Mouse (Mus musculus) frontal cortex, postnatal 10 days (tissue): ENCODE measurements around the gene Srebf2.

Experiments
- DNase-seq, 2 experiments: peaks; one replicate each; pipeline ENCODE4 v3.0.0; 2022; ENCODE audit warnings: low spot score in 2 of 2, mixed read lengths in 1 of 2

The Srebf2 gene

DNA sequence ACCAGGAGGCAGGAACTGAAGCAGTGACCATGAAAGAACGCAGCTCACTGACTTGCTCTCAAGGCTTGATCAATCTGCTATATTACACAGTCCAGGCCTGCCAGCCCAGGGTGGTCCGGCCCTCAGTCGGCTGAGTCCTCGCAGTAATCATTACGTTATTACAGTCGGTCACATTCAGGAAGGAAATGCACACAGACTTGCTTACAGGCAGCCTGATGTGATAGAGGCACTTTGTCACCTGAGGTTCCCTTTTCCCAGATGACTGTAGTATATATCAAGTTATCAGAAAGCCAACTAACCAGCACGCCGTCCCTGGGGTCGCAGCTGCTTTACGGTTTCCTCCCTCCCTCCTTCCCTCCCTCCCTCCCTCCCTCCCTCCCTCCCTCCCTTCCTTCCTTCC lies 9.9 kb downstream of the Srebf2 start:
- DNase-seq, result no peak

DNA sequence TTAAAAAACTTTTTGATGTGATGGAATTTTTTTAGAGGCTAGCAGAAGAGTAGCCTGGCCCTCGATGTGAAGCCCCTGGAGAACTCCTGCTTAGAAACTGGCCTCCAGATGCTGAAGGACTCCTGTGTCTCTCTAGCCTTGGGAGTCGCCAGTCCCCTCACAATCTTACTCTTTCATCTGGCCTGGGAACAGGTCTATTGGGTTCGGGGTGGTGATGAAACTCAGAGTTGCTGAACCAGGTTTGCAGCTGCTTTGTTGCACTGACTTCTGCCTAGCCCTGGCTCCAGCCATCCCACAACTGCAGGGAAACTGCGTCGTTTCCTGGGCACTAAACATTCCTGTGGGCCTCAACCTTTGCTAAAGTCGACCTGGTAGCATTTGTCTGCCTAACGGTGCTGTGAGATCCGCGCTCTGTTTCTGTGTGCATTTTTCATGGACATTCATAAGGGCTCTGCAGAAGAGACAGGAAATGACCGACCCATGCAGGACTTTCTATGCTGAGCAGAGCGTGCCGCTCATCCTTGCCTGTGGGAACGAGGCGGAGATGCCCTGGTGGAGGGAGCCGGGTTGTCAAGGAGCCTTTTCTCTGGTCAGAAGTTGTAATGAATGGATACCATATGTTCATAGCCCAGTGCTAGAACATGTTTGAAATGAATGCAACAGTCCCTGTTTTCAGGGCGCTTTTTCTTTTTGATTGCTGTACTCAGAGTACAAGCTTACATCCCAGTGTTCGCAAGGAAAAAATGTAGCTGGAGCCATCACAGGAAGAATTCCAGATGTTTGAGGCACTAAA lies 11.5 kb downstream of the Srebf2 start:
- DNase-seq, result no peak

DNA sequence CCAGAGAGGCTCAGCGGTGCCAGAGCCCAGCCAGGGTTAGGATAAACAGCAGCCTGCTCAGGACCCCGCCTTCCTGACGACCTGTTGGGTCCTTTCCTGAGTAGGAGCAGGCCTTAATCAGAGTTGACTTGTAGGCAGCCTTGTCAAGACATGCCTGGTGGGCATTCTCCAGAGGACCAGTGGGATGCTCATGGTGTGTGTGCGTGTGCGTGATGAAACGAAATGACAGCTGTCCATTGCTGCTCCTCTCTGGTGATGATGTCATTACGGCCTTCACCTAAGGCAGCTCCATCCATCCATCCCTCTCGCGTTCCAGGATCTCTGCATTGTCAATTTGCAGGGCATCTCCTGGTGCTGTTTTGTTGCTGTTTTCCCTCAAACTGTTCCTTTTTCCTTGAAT lies 12.5 kb downstream of the Srebf2 start:
- DNase-seq, result no peak

DNA sequence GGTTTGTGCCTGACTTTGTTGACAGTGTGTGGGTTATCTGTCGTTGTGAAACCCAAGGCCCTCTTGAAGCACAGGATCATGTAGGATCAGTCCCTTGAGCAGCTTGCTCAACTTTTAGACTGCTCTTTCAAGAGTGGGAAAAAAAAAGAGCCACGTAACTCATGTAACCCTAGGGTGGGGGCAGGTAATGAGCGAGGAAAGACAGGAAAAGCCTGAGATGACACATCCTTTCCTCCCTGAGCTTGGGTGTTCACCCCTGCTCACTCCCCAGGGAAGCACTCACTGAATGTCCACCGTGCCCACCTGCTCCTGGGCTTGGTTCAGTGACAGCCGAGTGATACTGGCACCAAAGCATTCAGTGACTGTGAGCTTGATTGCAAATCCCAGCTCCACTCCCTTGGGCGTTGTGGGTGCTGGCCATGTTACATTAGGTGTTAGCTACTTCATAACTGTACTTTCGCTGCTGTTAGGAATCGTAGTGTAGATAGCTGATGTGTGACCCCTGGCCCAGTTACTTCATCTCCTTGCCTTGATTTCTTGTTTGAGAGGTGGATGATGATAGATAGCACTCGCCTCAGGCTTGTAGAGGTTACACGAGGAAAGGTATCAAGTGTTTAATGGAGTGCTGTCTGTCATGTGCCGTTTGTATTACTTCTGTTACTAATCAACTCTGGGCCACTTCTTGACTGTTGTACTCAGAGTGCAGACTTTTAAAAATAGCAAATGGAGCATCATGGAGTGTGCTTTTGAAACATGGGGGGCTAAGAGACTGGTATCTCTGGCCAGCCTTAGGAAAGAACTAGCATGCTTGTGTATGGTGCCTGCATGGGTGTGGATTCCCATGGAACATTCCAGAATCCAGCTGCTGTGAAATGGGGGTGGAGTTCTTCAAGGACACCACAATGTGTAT lies 14.0 kb downstream of the Srebf2 start:
- no peak for DNase-seq

DNA sequence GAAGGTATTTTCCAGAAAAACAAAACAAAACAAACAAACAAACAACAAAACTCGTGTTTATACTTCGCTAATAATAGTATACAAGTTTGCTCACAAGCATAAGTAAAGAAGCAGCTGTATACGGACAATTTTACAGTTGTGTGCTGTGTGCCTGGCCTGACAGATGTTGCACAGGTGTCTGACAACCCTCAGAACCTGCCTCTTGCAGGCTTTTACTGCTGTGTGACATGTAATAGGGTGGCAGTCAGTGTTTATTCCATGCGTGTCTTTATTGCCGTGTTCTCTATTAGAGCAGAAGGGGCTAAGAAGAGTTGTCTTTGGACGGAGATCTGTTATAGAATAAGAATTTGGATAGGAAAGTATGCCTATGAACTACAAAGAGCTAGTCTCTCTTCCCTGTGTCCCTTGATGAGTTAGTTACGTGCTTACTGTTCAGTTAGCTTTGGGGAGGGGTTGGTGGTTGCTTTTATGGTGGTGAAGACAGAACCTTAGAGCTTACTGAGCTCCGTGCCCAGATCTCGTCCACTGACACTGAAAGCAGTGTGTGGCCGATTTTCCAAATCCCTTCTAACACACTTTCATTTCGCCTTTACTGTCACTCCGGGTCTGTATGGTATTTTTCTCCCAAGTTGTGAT lies 15.1 kb downstream of the Srebf2 start:
- DNase-seq, result no peak

DNA sequence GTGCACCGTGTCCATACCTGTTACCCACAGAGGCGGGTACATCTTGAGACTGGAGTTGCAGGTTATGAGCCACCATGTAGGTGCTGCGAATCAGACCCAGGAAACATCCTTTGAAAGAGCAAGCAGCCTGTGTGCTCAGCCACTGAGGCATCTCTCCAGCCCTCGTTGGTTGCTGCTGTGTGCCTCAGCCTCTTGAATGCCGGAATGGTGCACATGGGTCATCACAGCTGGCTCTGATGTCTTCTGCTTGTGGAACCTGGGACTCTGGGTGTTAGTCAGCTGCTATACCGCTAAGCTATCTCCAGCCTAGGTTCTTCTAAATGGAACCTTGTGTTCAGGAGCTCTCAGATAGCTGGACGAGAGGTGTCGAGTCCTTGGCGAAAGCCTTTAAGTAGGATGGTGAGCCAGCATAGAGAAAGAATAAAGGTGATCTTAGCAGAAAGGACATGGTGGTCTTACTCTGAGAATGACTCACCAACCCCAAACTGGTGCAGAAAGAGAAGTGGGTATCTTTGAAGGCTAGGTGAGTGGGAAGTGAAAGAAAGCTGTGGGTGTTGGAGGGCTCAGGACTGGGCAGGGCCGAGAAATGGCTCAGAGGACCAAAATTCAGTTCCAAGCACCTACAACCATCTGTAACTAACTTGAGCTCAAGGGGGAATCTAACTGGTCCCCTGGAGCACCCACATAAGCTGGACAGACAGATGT lies 16.5 kb downstream of the Srebf2 start:
- no peak for DNase-seq

DNA sequence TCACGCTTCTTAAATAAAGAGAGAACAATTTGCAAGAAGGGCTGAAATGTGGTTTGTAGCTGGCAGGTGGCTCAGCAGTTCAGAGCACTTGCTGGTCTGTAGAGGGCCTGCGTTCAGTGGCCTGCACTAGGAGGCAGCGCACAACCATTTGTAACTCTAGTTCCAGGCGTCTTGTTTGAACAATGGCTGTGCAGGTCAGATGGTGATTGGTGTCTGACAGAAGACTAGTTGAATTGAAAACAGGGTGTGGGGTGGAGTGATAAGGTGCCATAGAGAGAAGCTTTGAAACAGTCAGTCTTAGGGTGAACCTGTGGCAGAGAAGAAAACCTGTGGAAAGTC lies 17.0 kb downstream of the Srebf2 start:
- no peak for DNase-seq

DNA sequence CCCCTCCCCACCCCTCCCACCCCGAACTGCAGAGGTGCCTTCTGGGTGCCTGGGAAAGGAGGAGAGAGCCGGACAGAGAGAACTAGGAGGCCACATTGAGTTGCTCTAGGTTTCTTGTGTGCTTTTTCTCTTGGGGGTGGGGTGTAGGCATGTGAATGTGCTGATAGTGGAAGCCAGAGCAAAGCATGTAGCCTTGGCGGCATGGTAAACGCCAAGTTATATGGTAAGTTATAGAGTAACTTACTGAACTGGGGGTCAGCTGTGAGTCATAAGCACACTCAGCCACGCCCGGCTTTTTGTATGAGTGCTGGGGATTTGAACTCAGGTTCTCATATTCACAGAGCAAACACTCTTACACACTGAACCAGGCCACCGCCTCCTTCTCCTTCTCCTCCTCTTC lies 17.5 kb downstream of the Srebf2 start:
- DNase-seq, result no peak

DNA sequence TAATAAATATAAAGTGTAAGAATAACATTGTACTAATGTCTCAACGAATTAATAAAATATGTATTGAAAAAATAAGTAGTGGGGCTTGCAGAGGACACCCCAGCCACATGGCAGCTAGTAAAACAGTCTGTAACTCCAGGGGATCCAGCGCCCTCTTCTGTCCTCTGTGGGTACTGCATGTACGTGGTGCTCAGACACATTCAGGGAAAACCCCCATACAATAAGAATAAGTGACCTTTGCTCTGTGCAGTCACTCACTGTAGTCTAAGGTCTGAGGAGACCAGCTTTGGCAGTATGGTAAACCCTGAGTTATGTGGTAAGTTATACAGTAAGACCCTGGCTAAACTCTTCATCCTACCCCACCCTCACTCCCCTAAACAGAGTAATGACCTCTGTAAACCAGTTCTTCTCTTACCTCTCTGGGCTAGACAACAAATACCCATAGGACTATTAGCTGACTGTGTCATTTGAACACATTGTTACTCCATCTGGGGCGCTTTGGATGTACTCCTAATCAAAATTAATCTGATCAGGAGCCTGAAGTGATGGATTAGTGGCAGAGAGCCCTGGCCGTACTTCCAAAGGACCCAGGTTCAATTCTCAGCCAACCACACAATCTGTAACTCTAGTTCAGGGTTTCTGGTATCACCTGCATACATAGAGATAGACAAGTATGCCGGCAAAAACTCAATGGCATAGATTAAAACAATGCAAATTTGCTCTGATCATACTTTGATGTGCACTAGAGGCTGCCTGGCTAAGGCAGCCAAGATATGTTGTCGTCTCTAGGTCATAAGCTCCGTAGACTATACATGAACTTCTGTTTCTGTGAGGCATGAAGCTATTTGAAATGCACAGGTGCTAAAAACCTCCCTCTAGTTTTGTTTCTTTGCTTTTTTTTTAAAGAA lies 18.6 kb downstream of the Srebf2 start:
- peak in 1 of 2 experiments; percentile 72 for DNase-seq

DNA sequence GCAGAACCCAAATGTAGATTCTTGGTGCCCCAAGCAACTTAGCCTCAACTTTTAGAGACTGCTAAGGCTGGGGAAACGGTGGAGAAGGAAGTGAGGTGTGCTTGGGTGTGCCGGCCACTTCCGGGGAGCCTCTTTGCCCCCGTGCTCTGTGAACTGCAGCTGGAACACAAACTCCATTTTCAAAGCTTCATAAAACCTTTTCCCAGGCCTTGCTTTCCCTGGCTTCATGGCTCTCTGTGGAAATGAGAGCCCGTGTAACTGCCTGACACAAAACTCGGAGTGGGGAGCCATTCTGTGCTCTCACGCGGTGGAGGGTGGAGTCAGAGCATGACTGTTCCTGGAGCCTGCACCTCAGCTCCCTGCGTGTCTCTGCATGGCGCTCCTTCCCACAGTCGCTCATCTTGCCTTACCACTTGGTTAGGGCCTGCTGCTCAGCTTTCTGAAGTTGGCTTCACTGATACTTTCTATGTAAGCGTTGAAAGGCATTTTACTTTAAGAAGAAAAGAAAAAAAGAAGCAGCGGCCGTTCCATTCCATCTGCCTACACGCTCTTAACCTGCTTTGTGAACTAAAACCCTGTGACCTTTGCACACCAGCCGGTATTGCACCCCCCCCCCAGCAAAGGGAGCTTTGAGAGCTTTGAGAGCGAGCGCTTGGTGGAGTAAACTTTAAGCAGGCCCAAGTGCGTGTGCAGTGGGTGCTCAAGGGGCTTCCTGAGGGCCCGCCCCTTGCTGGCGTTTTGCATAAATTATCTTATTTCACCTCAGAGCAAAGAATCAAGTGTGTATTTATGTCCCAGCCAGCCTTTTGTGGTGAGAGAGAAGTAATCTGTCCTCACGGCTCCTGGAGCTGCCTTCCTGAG lies 19.5 kb downstream of the Srebf2 start:
- DNase-seq, result no peak

DNA sequence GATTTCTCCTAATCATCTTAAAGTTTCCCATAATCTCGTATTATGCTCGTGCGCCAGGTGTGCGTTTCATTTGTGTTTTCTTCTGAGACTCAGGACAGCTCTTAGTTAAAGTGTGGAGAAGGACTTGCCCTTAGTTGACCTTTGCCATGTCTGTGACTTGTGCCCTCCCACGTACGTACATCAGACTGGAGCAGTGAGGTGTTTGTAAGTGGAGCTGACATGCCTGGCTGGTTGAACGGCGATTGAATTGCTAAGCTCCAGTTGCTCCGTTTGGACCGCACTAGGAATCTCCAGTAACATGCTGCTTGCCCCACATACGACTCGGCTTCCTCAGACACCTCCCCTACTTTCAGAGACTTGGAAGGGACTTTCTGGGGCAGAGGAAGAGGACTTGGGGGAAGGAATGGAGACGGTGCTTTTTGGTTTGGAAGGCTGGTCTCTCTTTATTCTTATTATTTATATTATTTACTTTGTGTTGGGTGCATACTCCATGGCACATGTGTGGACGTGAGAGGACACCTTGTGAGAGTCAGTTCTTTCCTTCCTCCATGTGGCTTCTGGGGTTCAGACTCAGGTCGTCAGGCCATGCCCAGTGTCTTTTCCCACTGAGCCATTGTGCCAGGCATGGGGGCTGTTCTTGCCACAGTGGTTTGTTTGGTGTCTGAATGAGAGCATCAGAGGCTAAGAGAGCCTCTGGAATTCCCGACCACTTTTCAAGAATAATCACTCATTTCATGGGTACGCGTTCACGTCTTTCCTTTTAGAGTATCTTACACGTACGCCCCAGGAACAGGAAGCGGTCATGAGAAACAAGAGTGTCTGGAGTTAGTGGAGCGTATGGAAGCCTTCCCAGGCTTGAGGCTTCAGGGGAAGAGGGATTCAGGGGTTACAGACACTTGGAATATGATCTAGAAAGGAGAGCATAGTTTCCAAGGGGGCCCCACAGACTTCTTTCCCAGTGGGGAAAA lies 20.5 kb downstream of the Srebf2 start:
- no peak for DNase-seq

DNA sequence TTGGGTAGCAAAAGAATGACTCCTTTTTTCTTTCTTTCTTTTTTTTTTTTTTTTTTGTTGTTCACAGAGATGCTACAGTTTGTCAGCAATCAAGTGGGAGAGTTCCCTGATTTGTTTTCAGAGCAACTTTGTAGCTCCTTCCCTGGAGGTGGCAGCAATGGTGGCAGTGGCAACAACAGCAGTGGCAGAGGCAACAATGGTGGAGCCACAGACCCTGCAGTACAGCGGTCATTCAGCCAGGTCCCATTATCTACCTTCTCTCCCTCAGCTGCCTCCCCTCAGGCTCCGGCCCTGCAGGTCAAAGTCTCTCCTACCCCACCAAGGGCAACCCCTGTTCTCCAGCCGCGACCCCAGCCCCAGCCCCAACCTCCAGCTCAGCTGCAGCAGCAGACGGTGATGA lies 22.7 kb downstream of the Srebf2 start:
- DNase-seq, result no peak

DNA sequence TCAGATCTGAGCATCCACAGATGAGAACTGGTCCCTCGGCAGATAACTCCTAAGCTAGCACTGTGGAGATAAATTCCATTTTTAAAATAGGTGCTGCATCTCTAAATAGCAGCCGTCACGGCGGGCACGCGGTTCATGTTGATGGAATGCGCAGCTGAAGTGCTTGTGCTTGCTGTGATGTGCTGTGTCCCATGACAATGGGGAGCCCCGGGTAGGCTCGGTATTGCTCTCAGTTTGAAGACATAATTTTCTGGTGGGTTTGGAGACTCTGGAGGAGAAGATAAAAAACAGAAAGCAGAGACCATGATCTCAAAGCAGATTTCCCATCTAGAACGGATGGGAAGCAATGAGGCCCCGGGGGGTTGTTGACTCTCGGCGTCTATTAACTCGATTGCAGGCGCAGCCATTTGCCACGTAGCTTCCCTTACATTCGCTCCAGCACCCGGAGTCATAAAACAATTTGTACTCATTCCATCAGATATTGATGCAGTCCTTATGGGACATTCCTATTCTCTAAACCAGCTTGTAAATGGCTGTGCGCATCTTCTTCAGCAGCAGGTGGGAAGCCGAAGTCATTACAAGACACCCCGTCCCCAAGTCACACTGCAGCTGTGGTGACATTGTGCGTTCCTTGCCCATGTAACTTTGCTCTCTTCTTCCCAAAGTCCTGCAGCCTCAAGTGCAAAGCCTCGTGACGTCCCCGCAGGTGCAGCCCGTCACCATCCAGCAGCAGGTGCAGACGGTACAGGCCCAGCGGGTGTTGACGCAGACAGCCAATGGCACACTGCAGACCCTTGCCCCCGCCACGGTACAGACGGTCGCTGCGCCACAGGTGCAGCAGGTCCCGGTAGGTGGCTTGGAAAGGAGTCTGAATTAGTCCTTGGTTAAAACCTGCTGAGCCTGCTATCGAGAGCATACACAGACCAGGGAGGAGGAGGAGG lies 23.7 kb downstream of the Srebf2 start:
- no peak for DNase-seq

DNA sequence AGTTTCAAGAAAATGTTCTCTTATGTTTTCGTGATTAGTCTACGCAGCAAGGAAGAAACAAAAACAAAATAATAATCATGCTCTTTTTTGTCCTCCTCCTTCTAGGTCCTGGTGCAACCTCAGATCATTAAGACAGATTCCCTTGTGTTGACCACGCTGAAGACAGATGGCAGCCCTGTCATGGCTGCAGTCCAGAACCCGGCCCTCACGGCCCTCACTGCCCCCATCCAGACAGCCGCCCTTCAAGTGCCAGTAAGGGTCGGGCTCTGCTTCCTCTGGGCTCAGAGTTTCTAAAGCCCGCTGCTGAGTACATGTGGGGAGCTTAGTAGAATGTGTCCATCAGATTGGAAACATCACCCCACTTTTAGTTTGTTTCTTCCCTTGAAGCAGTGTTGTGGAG lies 25.7 kb downstream of the Srebf2 start:
- no peak for DNase-seq

DNA sequence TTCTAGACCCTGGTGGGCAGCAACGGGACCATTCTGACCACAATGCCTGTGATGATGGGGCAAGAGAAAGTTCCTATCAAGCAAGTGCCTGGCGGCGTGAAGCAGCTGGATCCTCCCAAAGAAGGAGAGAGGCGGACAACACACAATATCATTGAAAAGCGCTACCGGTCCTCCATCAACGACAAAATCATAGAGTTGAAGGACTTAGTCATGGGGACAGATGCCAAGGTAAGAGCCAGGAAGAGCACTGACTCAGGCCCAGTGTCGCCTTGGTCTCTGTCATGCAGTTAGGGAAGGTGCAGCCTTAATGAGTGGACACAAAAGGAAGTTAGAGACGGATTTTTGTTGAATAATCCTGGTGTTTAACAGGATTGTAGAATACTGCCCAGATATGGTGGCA lies 28.1 kb downstream of the Srebf2 start:
- no peak for DNase-seq

DNA sequence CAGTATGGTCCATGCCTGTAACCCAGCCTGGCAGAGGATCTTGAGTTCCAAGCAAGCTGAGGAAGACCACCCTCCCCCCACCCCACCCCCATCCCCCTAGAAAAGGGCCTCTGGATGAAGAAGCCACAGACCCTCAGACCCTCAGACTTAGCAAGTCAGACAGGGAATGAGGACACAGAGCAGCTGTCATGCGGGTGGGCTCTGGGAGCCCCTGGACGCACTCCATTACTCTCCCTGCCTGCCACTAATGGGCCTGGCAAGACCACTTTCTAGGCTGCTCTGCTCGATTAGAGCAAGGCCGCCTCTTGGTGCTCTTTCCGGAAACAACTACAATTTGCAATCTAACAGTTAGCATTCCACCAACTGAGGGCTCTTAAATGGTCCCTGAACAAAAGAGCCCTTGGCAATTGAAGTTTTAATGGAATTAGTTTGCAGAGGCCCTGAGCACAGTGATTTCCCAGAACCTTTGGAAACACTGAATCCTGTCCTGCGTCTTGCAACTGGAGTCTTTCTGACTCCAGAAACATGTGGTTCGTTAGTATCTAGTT lies 30.8 kb downstream of the Srebf2 start:
- no peak for DNase-seq

DNA sequence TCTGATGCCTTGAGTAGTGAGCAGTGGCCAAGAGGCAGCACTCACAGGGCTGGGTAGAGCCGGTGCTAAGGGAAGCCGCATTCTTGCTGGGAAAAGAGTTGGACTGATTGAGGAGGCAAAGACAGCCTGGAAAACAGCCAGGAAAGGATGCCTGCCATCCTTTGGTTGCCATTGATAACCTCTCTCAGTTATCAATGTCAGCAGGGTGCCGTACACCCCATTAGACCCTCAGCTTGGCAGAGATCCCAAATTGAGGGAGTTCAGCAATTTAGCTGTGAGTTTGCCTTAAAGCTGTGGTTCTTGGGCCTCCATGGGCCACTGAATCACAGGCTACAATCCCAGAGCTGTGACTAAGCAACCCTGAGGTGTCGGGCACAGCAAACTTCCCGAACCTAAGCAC lies 34.1 kb downstream of the Srebf2 start:
- DNase-seq, result no peak
